Mouse (Mus musculus): Measurements from ENCODE around the gene Usp24.
"Not testable (repeated sequence)": the region's sequence is repeated elsewhere in the genome, so short reads cannot be mapped to it uniquely, and the experiment has no call there.

Usp24 gene

GRCm38 (mm10) chr4:106318208-106318607, 2.2 kb downstream of the Usp24 start:
- in situ Hi-C loops (cut with MboI; ENCODE audit: low sequenced_read_pairs): no loop called here

GRCm38 (mm10) chr4:106318976-106319375, 3.0 kb downstream of the Usp24 start:
- in situ Hi-C loops (cut with MboI; ENCODE audit: low sequenced_read_pairs): no loop called here

GRCm38 (mm10) chr4:106322846-106323245, 6.8 kb downstream of the Usp24 start:
- in situ Hi-C loops (cut with MboI; ENCODE audit: low sequenced_read_pairs): no loop called here

GRCm38 (mm10) chr4:106323318-106323717, 7.3 kb downstream of the Usp24 start:
- in situ Hi-C loops (cut with MboI; ENCODE audit: low sequenced_read_pairs): no loop called here

- in situ Hi-C loops (cut with MboI; ENCODE audit: low sequenced_read_pairs): no loop called here
These were observed 11.4 kb downstream of the Usp24 start for GRCm38 (mm10) chr4:106327436-106327835.

GRCm38 (mm10) chr4:106328704-106329103, 12.7 kb downstream of the Usp24 start:
- in situ Hi-C loops (cut with MboI; ENCODE audit: low sequenced_read_pairs): no loop called here

GRCm38 (mm10) chr4:106329171-106329570, 13.2 kb downstream of the Usp24 start:
- in situ Hi-C loops (cut with MboI; ENCODE audit: low sequenced_read_pairs): not testable (repeated sequence)

- in situ Hi-C loops (cut with MboI; ENCODE audit: low sequenced_read_pairs): no loop called here
These were observed 14.4 kb downstream of the Usp24 start for GRCm38 (mm10) chr4:106330371-106330819.

- in situ Hi-C loops (cut with MboI; ENCODE audit: low sequenced_read_pairs): no loop called here
These were observed 17.1 kb downstream of the Usp24 start for GRCm38 (mm10) chr4:106333071-106333470.

- in situ Hi-C loops (cut with MboI; ENCODE audit: low sequenced_read_pairs): no loop called here
These were observed 17.6 kb downstream of the Usp24 start for GRCm38 (mm10) chr4:106333584-106333983.

GRCm38 (mm10) chr4:106335858-106336257, 19.8 kb downstream of the Usp24 start:
- in situ Hi-C loops (cut with MboI; ENCODE audit: low sequenced_read_pairs): no loop called here

- in situ Hi-C loops (cut with MboI; ENCODE audit: low sequenced_read_pairs): no loop called here
These were observed 31.7 kb downstream of the Usp24 start for GRCm38 (mm10) chr4:106347664-106348063.

- in situ Hi-C loops (cut with MboI; ENCODE audit: low sequenced_read_pairs): not testable (repeated sequence)
These were observed 39.0 kb downstream of the Usp24 start for GRCm38 (mm10) chr4:106355025-106355424.

- in situ Hi-C loops (cut with MboI; ENCODE audit: low sequenced_read_pairs): no loop called here
These were observed 54.0 kb downstream of the Usp24 start for GRCm38 (mm10) chr4:106370013-106370412.

GRCm38 (mm10) chr4:106375857-106376256, 59.8 kb downstream of the Usp24 start:
- in situ Hi-C loops (cut with MboI; ENCODE audit: low sequenced_read_pairs): no loop called here

GRCm38 (mm10) chr4:106378839-106379572, 63.0 kb downstream of the Usp24 start:
- in situ Hi-C loops (cut with MboI; ENCODE audit: low sequenced_read_pairs): no loop called here

GRCm38 (mm10) chr4:106381131-106381530, 65.1 kb downstream of the Usp24 start:
- in situ Hi-C loops (cut with MboI; ENCODE audit: low sequenced_read_pairs): no loop called here

GRCm38 (mm10) chr4:106389908-106390307, 73.9 kb downstream of the Usp24 start:
- in situ Hi-C loops (cut with MboI; ENCODE audit: low sequenced_read_pairs): no loop called here

GRCm38 (mm10) chr4:106409621-106410020, 93.6 kb downstream of the Usp24 start:
- in situ Hi-C loops (cut with MboI; ENCODE audit: low sequenced_read_pairs): no loop called here

GRCm38 (mm10) chr4:106419256-106419655, 103.2 kb downstream of the Usp24 start:
- in situ Hi-C loops (cut with MboI; ENCODE audit: low sequenced_read_pairs): no loop called here

- in situ Hi-C loops (cut with MboI; ENCODE audit: low sequenced_read_pairs): no loop called here
These were observed 103.8 kb downstream of the Usp24 start for GRCm38 (mm10) chr4:106419791-106420190.

- in situ Hi-C loops (cut with MboI; ENCODE audit: low sequenced_read_pairs): no loop called here
These were observed 106.6 kb downstream of the Usp24 start for GRCm38 (mm10) chr4:106422597-106422996.

- in situ Hi-C loops (cut with MboI; ENCODE audit: low sequenced_read_pairs): no loop called here
These were observed 108.5 kb downstream of the Usp24 start for GRCm38 (mm10) chr4:106424560-106424959.
